Mouse (Mus musculus) central nervous system, embryonic 14 days (tissue): Measurements from ENCODE around the gene Zfp935. TPM values are rescaled to one million over a fixed set of nuclear protein-coding genes. Genes with fewer than 3 reads are reported as not detected.

Experiments
- polyA plus RNA-seq: library from polyadenylated mRNA; depleted of rRNA; stranded (reverse); fragments of >200 nt; gene quantifications from 2 replicates; pipeline ENCODE4 v1.2.3, GENCODE M21; 2012; rRNA removed

The Zfp935 gene
- polyA plus RNA-seq = not detected in 2 replicates

DNA sequence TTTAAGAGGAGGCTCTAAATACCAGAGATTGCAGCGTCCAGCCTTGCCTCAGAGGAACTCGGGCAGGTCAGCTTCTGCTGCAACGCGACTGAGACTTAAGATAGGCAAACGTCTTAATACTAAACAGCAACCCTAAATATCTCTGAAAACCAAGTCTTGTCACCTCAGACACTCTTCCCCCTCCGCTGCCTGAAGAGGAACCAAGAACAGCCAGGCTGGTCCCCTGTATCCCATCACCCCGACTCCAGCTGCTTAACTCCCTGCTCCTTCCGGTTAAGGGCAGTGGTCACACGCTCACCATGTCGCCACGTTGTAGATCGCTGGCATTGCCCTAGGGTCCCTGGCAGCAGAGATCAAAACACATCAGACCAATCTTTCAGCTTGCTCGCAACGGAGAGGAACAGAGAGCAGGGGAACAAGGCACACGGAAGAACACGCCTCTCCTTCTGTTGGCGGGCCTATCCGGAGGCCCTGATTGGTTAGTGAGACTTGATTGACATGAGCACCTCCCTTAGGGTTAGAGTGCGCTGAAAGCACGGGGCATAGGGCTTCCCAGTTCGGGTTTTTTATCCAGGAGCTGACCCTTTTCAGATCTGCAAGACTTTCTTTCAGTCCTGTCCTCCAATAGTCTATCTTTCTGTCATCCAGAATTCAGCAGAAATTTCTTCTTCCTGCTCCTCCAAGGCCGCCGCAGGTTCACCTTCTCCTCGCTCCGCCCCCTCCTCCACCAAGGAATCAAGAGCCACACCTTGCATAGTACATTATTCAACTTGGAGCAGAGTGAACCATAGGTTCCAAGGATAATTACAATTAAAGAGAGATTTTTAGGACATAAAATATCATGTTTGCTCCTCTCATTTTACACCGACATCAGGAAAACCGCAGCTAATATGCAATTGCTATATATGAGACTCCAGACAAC is at the start of gene Zfp935:
Gene Zfp935, minus strand, starts transcription at position 323 of the 922 bp plus-strand sequence.

DNA sequence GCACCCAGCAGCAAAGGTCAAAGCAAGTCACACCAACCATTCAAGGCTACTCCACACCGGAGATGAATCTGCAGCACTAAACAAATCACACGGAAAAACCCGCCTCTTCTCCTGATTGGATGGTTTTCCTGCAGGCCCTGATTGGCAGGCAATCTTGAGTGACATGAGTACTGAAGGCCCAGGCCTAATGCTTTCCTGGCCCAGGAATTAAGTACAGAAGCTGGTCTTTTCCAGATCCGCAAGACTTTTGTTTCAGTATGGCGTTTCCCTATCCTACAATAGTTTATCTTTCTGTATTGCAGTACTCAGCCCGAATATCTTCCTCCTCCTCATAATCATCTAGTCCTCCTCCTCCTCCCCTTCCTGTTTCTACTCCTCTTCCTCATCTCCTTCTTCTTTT is 12.8 kb upstream of the Zfp935 start, which contains the start of gene Zfp934:
Gene Zfp934, minus strand, starts transcription at position 101 of the 400 bp plus-strand sequence.

DNA sequence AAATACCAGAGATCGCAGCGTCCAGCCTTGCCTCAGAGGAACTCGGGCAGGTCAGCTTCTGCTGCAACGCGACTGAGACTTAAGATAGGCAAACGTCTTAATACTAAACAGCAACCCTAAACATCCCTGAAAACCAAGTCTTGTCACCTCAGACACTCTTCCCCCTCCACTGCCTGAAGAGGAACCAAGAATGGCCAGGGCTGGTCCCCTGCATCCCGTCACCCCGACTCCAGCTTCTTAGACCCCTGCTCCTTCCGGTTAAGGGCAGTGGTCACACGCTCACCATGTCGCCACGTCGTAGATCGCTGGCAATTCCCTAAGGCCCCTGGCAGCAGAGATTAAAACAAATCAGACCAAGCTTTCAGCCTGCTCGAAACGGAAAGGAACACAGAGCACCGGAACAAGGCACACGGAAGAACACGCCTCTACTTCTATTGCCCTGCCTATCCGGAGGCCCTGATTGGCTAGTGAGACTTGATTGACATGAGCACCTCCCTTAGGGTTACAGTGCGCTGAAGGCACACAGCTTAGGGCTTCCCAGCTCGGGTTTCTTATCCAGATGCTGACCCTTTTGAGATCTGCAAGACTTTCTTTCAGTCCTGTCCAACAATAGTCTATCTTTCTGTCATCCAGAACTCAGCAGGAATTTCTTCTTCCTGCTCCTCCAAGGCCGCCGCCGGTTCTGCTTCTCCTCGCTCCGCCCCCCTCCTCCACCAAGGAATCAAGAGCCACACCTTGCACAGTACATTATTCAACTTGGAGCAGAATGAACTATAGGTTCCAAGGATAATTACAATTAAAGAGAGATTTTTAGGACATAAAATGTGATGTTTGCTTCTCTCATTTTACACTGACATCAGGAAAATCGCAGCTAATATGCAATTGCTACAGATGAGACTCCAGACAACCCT is 91.6 kb downstream of the Zfp935 start, which contains the start of gene Gm49359:
Gene Gm49359, minus strand, starts transcription at position 409 of the 911 bp plus-strand sequence.

Other genes with a start within 250 kb of the Zfp935 start
- 0.88 TPM in 2 replicates for gene Gm3604, start 175.3 kb downstream of the Zfp935 start, polyA plus RNA-seq
- gene Gm49359, start 91.7 kb downstream of the Zfp935 start, polyA plus RNA-seq = 6.6 and 7.4 TPM in 2 replicates
- gene Zfp934, start 12.7 kb upstream of the Zfp935 start, polyA plus RNA-seq = 9.0 and 9.8 TPM in 2 replicates
- 5.1 and 5.4 TPM in 2 replicates for gene 6720489N17Rik, start 65.7 kb upstream of the Zfp935 start, polyA plus RNA-seq
- gene Platr25, start 202.2 kb upstream of the Zfp935 start, polyA plus RNA-seq = 18.3 and 20.1 TPM in 2 replicates
- gene Gm5141, start 227.3 kb upstream of the Zfp935 start, polyA plus RNA-seq = 4.1 and 4.8 TPM in 2 replicates